Mouse (Mus musculus): ENCODE data around the gene Plscr3. TPM values are rescaled to one million over a fixed set of nuclear protein-coding genes. Genes with fewer than 3 reads are reported as not detected.
A peak's percentile ranks its signal among the peaks of the same experiment; 100 is the strongest.
"Not testable (repeated sequence)": the region's sequence is repeated elsewhere in the genome, so short reads cannot be mapped to it uniquely, and the experiment has no call there.

The Plscr3 gene
- total RNA-seq, 2 experiments from 2014 or later, result 15.9 to 16.1 TPM

- DNase-seq (ENCODE audit: low spot score in 2 of 2), result not testable (repeated sequence)
Observed at GRCm38 (mm10) chr11:69863729-69864128, 17.6 kb downstream of the Plscr3 start.

DNA sequence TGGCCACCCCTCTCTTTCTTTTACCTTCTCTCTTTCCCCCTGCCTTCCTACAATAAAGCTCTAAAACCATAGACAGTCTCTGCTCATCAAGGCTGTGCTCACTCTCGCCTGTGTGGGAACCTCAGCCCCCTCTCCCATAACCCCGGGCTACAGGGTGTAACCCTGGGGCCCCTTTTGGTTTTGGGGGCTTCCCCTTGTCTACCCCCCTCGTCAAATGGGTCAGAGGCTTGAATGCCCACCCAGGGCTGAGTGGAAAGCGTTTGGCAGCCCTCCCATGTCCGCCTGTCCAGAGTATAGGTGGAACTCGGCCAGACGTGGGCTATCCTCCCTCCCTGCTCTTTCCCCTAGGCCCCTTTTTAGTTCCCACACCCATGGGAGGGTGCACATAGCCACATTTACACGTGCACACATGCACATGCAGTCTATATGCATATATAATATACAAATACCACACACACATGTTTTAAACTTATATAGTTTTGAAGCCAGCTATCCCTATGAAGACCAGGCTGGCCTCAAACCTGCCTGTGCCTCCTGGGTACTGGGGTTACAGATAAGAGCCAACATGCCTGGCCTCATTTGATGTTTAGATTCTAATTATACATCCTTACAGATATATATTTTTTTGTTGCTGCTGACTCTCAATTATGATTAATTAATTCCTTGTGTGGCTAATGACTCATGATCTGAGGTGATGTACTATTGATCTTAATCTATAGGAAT, 18.1 kb downstream of the Plscr3 start:
- no peak for DNase-seq (ENCODE audit: low spot score in 2 of 2)

DNA sequence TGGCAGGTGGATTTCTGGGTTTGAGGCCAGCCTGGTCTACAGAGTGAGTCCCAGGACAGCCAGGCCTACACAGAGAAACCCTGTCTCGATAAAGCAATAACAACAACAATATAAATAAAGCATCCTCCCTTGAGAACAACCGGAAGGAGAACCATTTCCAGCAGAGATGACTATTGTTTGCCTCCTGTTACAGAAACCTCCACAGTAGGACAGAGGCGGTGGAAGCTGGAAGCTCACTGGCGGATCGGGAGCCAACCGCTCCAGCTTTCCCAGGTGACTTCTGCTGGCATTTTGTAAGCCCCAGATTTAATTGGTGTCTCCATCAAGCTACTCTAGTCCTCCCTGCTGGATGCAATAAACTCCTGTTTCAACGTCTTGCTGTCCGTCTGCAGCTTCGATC, 19.4 kb downstream of the Plscr3 start:
- no peak for DNase-seq (ENCODE audit: low spot score in 2 of 2)

- DNase-seq (ENCODE audit: low spot score in 2 of 2), result no peak
Observed at GRCm38 (mm10) chr11:69867335-69867734, 21.2 kb downstream of the Plscr3 start.

- no peak for DNase-seq (ENCODE audit: low spot score in 2 of 2)
Observed at GRCm38 (mm10) chr11:69870289-69871069, 24.3 kb downstream of the Plscr3 start.

DNA sequence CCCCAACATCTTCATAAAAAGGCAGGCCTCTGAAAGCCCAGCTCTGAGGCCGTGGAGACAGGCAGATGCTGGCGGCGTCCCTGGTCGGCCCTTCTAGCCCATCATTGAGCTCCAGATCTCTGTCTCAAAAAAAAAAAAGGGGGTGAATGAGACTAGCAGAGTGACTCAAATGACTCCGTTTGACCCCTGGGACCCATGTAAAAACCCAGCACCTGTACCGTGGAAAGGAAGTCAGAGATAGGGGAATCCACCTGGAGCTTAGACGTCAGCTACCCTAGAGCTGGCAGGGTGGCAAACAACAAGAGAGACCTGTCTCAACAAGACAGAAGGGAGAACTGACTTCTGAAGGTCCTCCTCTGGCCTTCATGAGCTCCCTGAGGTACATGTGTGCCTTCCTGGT, 25.6 kb downstream of the Plscr3 start:
- DNase-seq (ENCODE audit: low spot score in 2 of 2), result no peak

- no peak for DNase-seq (ENCODE audit: low spot score in 2 of 2)
Observed at GRCm38 (mm10) chr11:69872451-69872850, 26.3 kb downstream of the Plscr3 start.

DNA sequence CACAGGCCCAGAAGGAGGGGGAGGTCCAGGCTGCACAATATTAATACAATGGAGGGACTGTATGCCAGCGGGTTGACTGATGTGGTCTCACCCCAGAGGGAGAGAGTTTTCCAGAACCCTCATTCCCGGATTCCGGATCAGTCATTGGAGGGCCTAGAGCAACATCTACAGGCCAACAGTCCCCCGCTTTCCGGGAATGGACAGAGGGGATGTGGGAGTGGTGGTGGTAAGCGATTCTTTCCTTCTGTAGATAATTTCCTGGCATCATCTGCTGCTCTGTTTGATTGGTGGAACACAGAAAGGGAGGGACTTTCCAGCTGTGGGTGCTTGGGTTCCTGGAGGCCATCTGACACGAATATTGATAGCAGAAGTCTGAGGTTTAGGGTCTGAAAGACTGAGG, 30.0 kb downstream of the Plscr3 start:
- peak; percentile 45 to 60 for DNase-seq (ENCODE audit: low spot score in 2 of 2)

GRCm38 (mm10) chr11:69876867-69877266, 30.7 kb downstream of the Plscr3 start:
- peak; percentile 64 to 84 for DNase-seq (ENCODE audit: low spot score in 2 of 2)

DNA sequence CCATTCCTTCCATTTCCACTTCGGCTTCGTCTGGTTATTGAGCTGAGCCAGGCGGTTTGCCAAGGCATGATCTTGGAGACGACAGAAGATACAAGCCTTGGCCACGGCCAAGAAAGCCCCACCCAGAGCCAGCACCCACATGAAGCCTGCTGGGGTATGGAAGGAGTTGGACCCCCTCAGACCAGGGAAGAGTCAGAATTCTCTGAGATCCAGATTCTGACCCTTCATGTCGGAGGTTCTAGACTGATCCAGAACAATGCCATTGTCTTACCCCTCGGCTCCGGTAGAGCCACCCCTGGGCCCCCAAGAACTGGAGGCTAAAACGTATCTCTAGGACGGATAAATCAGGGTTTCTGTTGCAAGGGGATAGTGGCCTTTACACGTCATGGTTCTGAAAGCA, 31.7 kb downstream of the Plscr3 start, which contains the start of gene Tmem95:
TSS of gene Tmem95 (minus strand) at position 141 of the 400 bp plus-strand sequence.
- DNase-seq (ENCODE audit: low spot score in 2 of 2), result no peak

GRCm38 (mm10) chr11:69878399-69878798, 32.2 kb downstream of the Plscr3 start:
- DNase-seq (ENCODE audit: low spot score in 2 of 2), result no peak

- no peak for DNase-seq (ENCODE audit: low spot score in 2 of 2)
Observed at GRCm38 (mm10) chr11:69878952-69879351, 32.8 kb downstream of the Plscr3 start.

DNA sequence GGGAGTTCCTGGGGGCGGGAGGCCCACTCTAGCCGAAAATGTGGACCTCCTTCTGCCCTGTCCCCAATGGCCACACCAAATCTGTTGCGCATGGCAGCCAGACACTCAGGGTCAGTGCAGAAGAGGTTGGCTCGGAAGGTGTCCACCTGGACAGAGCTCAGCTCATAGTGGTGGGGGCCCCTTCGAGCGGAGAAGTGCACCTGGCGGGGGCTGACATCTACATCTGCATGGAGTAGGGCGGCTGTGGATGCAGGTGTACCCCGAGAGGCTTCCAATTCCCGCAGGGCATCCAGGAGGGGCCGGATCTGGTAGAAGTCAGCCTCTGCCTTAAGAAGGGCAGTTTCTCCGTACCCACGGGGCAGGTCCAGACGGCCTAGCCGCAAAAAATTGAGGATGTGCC, 33.5 kb downstream of the Plscr3 start:
- DNase-seq (ENCODE audit: low spot score in 2 of 2), result no peak

GRCm38 (mm10) chr11:69880506-69880852, 34.3 kb downstream of the Plscr3 start:
- DNase-seq (ENCODE audit: low spot score in 2 of 2), result peak in 1 of 2 experiments; percentile 44

- peak; percentile 35 to 57 for DNase-seq (ENCODE audit: low spot score in 2 of 2)
Observed at GRCm38 (mm10) chr11:69880853-69881603, 34.9 kb downstream of the Plscr3 start, which contains the start of gene Kctd11. TSS of gene Kctd11 (minus strand) at chr11:69881406.

GRCm38 (mm10) chr11:69881787-69882670, 35.9 kb downstream of the Plscr3 start:
- no peak for DNase-seq (ENCODE audit: low spot score in 2 of 2)

- DNase-seq (ENCODE audit: low spot score in 2 of 2), result no peak
Observed at GRCm38 (mm10) chr11:69883066-69883465, 36.9 kb downstream of the Plscr3 start.

DNA sequence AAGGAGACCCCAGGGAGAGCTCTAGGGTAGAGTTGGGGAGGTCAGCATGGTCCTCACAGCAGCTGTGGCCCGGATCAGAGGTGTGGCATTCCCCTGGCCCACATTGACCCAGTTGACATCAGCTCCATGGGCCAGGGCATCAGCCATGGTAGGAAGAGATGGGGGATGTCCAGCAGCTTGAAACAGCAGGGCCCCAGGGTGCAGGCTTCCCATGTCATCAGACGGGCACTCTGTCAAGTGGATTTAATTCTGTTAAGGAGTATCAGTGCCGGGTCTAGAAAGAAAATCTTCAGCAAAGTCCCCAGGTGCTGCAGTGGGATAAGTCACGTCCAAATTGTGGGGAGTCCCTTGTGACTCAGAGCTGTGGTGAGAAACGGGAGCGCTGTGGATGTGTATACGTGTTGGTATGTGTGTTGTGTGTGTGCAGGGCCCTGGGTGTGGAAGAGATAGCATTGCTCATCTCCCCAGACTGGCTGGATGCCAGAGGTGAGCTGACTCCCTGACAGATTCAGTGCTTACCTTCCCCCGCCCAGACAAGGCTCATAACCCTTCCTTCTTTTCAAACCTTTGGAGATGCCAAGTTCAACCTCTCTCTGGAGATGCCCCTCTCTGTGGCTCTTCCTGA, 37.5 kb downstream of the Plscr3 start:
- DNase-seq (ENCODE audit: low spot score in 2 of 2), result no peak

GRCm38 (mm10) chr11:69884240-69884639, 38.1 kb downstream of the Plscr3 start:
- no peak for DNase-seq (ENCODE audit: low spot score in 2 of 2)

DNA sequence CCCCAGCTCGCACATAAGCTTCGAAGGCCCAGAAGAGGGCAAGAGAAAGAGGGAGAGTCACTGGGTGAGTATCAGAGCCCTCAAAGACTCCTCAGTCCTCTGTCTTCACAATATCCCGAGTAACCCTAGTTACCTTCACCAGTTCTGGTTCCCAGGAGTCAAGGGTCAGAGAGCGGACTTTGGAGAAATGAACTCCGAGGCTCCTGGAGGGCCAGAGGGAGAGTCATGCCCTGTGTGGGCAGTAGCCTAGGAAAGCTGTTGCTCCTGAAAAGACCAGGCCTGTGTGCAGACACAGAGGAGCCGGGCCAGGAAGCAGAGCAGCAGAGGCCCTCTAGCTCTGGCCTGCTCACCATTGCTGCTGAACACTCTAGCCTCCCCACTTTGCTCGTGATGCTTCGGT, 38.5 kb downstream of the Plscr3 start:
- no peak for DNase-seq (ENCODE audit: low spot score in 2 of 2)

All from layer of hippocampus, adult 18-20 months (tissue).